Mouse (Mus musculus) frontal cortex, postnatal 25 days (tissue): ENCODE measurements around the gene Cma1.
"Not testable (repeated sequence)": the region's sequence is repeated elsewhere in the genome, so short reads cannot be mapped to it uniquely, and the experiment has no call there.

Experiments
- DNase-seq, 2 experiments: peaks; one replicate each; pipeline ENCODE4 v3.0.0; 2022; ENCODE audit warnings: low spot score in 2 of 2

Gene Cma1

GRCm38 (mm10) chr14:55944575-55944974 lies at the start of gene Cma1:
Gene Cma1 (minus strand): TSS chr14:55944675.
- DNase-seq: no peak

GRCm38 (mm10) chr14:55987464-55987863 lies 43.0 kb upstream of the Cma1 start:
- not testable (repeated sequence) for DNase-seq

GRCm38 (mm10) chr14:55963900-55964299 lies 19.4 kb upstream of the Cma1 start:
- not testable (repeated sequence) for DNase-seq

- no peak for DNase-seq
Measured at GRCm38 (mm10) chr14:55963263-55963662, 18.8 kb upstream of the Cma1 start.

DNA sequence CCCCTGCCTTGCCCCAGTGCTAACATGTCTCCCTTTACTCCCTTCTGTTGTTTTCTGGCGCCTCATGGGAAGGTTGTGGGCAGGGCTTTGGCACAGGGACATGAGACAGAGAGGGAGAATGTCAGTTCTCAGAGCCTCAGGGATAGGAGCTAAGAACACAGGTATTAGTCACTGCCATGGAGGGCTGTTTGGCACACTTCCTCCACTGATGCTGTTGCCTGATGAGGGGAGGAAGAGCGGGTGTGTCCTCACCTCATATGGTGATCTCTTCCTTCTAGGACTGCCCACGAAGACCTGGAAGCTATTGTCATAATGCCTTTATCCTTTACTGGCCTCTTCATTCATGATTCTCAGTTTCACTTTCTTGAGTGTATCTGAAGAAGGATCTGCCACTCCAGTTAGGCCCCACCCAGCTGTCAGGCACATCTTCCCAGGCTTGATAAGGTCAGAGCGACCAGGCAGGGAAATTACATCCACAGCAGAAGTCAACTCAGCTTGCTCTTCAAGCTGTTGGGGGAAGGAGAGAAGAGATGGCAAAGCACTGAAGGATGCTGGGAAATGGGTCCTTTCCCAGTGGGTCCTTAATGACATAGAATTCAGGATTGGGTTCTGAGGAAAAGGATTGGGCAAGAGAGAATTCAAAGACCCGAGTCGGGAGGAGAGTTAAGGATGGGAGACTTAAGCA lies 6.0 kb upstream of the Cma1 start, which contains the start of gene Cma2:
TSS of gene Cma2 (plus strand) at position 635 of the 685 bp plus-strand sequence.
- DNase-seq: no peak

DNA sequence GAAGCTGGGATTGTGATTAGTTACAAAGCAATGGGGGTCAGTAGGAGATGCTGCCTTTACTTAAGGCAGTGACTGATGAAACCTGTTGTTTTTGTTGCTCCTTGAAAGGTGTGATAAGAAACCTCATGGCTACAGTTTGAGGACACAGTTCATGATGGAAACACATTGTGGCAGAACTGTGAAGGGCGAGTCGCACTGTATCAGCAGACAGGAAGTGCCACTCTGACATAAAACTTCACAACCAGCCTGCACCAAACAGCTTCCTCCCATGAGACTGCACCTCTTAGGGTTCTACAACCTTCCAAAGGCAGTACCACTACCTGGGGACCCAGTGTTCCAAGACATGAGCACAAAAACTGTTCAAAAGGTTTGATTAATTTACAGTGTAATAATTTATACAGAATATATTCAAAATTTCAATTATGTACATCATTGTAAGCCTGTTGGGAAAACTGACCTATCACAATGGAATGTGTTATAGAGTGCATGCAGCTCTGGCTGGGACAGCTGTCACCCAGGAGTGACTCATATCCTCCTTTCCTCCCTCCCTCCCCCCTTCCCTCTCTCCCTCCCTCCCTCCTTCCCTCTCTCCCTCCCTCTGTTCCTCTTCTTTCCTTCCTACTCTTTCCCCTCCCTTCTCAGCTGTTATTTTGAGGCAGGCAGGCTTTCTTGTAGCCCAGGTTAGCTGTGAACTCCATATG lies 1.9 kb upstream of the Cma1 start:
- no peak for DNase-seq

- no peak for DNase-seq
Measured at GRCm38 (mm10) chr14:55943601-55944000, 874 bp downstream of the Cma1 start.

GRCm38 (mm10) chr14:55940070-55940800 lies 4.2 kb downstream of the Cma1 start:
- DNase-seq: no peak

DNA sequence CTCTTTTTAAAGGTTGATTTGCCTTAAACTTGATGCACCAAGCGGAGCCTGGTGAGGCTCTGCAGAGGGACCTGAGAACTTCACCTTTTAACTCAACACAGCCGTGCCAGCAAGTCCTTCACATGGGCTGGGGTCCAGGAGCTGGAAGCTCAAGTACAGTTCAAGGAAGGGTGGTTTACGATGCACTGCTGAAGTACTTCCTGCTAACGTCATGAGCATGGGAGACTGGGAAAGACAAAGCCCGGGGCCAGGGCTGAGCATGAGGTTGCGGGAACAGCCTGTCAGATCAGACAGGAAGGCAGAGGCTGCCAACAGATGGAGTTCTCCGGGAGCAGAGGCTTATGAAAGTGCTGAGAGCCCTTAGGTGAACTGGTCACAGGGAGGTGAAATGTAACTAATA lies 10.9 kb downstream of the Cma1 start:
- DNase-seq: no peak

DNA sequence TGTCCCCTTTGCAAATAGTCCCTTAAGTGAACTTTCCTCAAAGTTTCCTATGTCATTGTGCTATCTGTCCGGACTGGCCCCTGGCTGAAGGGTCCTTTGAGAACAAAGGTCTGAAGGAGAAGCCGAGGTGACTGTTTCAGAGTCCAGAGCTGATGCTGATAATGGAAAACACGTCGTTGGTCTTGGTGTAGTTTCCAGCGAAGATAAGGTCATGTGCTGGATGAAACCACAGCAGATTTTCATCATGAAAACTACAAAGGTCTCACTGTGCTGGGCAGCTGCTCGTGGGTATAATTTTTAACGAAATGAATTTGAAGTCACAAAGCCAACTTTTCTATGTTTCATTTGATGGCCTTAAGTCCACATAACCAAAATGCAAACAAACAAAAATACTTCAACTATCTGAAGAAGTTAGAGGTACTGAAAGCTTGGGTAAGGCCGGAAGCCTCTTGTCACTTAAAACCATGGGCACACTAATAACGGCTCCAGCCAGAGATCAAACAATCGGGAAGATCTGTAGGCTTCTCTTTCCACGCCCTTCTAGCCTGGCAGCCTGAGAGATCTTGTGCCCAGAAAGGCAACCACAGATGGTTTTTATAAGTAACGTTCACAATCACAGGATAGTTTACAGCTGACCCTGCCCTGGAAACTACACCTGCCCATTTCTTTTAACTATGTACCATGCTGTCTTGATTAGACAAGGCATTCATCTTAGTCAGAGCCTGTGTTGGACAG lies 15.0 kb downstream of the Cma1 start:
- no peak for DNase-seq

- DNase-seq: no peak
Measured at GRCm38 (mm10) chr14:55926847-55927246, 17.6 kb downstream of the Cma1 start.

GRCm38 (mm10) chr14:55922475-55923232 lies 21.8 kb downstream of the Cma1 start:
- no peak for DNase-seq

DNA sequence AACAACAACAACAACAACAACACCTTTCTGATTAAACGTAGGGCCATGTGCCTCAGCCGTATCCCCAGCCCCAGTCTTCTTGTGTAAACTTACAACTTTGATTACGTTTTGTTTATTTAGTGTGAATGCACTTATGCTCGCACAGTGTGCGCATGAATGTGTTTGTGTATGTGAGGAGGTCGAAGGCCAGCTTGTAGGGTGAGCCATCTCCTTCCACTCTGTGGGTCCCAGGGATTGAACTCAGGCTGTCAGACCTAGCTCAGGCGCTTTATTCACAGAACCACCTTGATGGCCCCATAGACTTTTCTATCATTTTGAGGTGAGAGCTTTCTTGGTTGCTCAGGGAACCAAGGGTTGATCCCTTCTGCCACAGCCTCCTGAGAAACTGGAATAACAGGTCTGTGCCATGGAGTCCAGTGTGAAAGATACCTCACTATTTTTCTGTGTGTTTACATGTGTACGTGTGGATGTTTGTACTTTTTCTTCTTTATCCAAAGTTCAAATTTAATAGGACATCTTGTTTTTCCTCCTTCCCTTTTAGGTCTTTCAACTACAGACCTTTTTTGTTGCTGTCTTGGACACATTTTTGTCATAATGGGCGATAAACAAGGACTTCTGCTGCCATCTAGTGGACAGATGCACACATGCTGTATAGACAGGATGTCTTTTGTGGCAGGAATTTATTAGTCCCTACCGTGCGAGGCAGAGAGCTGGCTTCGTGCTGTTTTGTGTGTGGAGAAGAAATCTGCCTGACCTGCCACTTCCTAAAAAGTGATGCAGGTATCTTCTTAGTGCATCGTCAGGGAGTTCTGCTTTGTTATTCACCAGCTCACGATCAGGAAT lies 26.0 kb downstream of the Cma1 start:
- DNase-seq: peak; percentile 32 to 51

DNA sequence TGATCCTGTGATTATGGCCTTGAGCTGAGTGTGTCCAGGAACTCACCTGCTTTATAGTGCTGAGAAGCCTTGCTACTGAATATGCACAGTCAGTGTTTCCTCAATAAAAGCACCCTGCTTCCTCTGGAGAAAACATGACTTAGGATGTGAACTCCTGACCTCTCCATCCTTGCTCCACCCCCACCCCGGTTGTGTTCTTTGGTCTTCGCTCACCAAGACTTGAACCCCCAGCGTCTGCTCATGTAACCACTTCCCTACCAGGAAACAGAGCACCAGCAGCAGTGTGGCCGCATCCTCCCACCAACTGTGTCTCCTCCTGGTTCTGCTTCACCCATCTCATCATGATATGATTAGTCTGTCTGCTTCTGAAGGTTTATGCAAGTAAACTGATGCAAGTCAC lies 31.1 kb downstream of the Cma1 start:
- DNase-seq: no peak

DNA sequence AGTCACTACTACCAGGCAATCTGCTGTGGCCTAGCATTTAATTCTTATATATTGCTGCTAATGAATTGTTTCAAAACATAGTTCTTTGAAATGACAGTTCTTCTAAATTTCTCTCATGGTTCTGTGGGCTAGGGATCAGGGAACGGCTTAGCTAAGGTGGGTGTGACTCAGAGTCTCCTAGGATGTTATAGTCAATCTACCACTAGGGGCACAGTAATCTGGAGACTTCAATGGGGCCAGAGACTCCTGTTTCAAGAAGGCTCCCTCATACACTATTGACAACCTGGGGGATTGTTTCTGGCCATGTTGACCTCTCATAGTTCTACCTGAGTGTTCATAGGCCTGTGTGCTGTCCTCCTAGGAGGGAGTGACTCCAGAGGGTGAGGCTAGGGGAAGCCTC lies 39.0 kb downstream of the Cma1 start:
- DNase-seq: no peak

GRCm38 (mm10) chr14:55900414-55900755 lies 44.1 kb downstream of the Cma1 start:
- no peak for DNase-seq

GRCm38 (mm10) chr14:55899701-55900413 lies 44.6 kb downstream of the Cma1 start, which contains the start of gene Sdr39u1:
Gene Sdr39u1 (minus strand): TSS chr14:55900293.
- DNase-seq: peak; percentile 64 to 69

DNA sequence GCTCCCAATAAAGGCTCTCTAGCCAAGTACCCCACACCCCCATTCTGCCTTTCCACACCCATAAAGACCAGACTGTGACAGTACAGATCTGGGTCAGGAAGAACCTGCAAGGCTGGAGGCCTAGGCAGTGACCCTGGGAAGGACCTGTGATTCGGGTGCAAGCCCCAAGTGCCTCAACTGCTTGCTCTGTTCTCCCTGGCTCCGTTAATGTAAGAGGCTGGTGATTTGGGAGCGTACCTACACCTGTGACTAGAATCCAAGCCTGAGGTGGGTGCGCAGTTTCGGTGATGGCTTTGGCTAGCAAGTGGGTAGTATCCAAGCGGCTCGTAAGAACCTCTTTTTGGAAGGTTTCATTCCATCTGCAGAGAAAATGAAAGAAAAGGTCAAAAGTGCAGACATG lies 45.5 kb downstream of the Cma1 start:
- DNase-seq: no peak

GRCm38 (mm10) chr14:55897671-55898070 lies 46.8 kb downstream of the Cma1 start:
- DNase-seq: no peak
